Mouse (Mus musculus): Measurements from ENCODE around the gene Lamc1. TPM values are rescaled to one million over a fixed set of nuclear protein-coding genes. Genes with fewer than 3 reads are reported as not detected.
"Not testable (repeated sequence)": the region's sequence is repeated elsewhere in the genome, so short reads cannot be mapped to it uniquely, and the experiment has no call there.

The Lamc1 gene
- polyA plus RNA-seq, 1 experiment from 2014 or later = 28.1 TPM

GRCm38 (mm10) chr1:153310190-153310589 is 22.4 kb downstream of the Lamc1 start:
- no peak overlapping the region for H3K4me2 ChIP-seq (replicated peaks)
- H3K27ac ChIP-seq = no peak overlapping the region

DNA sequence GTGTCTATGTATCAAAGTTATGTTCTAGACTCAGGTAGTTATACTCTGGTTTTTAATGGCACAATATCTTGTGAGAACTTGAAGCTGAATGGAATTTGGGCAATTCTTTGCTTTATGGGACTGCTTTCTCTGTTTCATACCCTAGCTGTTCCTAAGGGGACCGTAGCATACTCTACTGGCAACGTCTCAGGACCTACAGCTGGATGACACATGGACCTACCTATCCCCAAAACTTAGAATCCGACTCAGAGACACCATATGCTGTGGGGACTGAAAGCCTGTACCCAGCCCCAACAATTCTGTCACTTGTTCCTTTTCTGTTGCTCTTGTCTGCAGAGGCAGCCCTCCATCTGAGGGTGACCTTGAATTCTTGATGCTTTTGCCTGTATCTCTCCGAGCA is 23.3 kb downstream of the Lamc1 start:
- no peak for ATAC-seq (ENCODE audit: low FRiP score)
- Histone ChIP-seq H3K27me3 (ENCODE audit: control insufficient read depth, insufficient read depth, low read length) (no peaks in the 10 kb centered on the region), H3K36me3 (replicated peaks; ENCODE audit: control insufficient read depth, insufficient read depth) (no peaks in the 10 kb centered on the region), H3K4me1 (replicated peaks; ENCODE audit: control insufficient read depth, insufficient read depth, low read length) (peaks cover 20% of the 10 kb centered on the region), H3K27ac (no peak overlapping the region), H3K9me3 (ENCODE audit: control insufficient read depth, low read length) (no peaks in the 10 kb centered on the region), H3K9ac (no peak overlapping the region), H3K4me2 (replicated peaks) (0 out of 2 replicates have a peak overlapping the region, but pooled peaks have one; percentile 19), H3K4me3 (replicated peaks; ENCODE audit: low read length) (no peak overlapping the region)
- no peak for DNase-seq (ENCODE audit: low spot score)
- WGBS = 77% methylated on average over 4 of the region's 4 CpGs

More at GRCm38 (mm10) chr1:153310190-153310589, 22.4 kb downstream of the Lamc1 start:
- 89% methylated on average over 5 of the region's 5 CpGs for WGBS
- no peaks in the 10 kb centered on the region for H3K9me3 ChIP-seq (ENCODE audit: control insufficient read depth, low read length)
- peaks cover 20% of the 10 kb centered on the region for H3K4me1 ChIP-seq (replicated peaks; ENCODE audit: control insufficient read depth, insufficient read depth, low read length)
- no peaks in the 10 kb centered on the region for H3K36me3 ChIP-seq (replicated peaks; ENCODE audit: control insufficient read depth, insufficient read depth)
- no peak overlapping the region for H3K4me3 ChIP-seq (replicated peaks; ENCODE audit: low read length)
- DNase-seq (ENCODE audit: low spot score) = no peak
- no peaks in the 10 kb centered on the region for H3K27me3 ChIP-seq (ENCODE audit: control insufficient read depth, insufficient read depth, low read length)
- no peak for ATAC-seq (ENCODE audit: low FRiP score)
- no peak overlapping the region for H3K9ac ChIP-seq

DNA sequence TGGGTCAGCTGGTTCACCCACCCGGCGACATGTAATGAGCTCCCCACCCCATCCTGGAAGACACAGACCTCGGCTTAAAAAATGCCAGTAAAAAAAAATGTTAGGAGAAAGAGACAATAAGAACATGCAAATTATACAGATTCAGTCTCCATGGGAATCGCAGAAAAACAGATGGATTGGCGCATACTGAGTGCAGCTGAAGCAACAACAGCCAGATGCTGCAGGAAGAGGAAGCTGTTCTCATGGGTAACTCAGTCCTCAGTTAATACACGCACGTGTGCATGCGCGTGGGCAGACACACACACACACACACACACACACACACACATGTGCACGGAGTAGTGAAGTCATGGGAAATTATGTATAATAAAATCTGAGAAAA is 23.7 kb downstream of the Lamc1 start:
- Histone ChIP-seq H3K27me3 (ENCODE audit: control insufficient read depth, insufficient read depth, low read length) (no peaks in the 10 kb centered on the region), H3K9me3 (ENCODE audit: control insufficient read depth, low read length) (no peaks in the 10 kb centered on the region), H3K36me3 (replicated peaks; ENCODE audit: control insufficient read depth, insufficient read depth) (no peaks in the 10 kb centered on the region), H3K9ac (no peak overlapping the region), H3K27ac (peak overlapping the region; percentile 51), H3K4me1 (replicated peaks; ENCODE audit: control insufficient read depth, insufficient read depth, low read length) (peaks cover 20% of the 10 kb centered on the region), H3K4me3 (replicated peaks; ENCODE audit: low read length) (no peak overlapping the region), H3K4me2 (replicated peaks) (peak overlapping the region; percentile 19)
- ATAC-seq (ENCODE audit: low FRiP score) (peak; percentile 60; the same call in 1 of the 2 replicates), DNase-seq (ENCODE audit: low spot score) (no peak)
- 48% methylated on average over 10 of the region's 10 CpGs for WGBS

- Histone ChIP-seq H3K9me3 (ENCODE audit: control insufficient read depth, low read length) (no peaks in the 10 kb centered on the region), H3K9ac (no peak overlapping the region), H3K4me1 (replicated peaks; ENCODE audit: control insufficient read depth, insufficient read depth, low read length) (peaks cover 20% of the 10 kb centered on the region), H3K27me3 (ENCODE audit: control insufficient read depth, insufficient read depth, low read length) (no peaks in the 10 kb centered on the region), H3K4me2 (replicated peaks) (peak overlapping the region; percentile 19), H3K4me3 (replicated peaks; ENCODE audit: low read length) (no peak overlapping the region), H3K27ac (peak overlapping the region; percentile 51), H3K36me3 (replicated peaks; ENCODE audit: control insufficient read depth, insufficient read depth) (no peaks in the 10 kb centered on the region)
- 66% methylated on average over 9 of the region's 9 CpGs for WGBS
- no peak for DNase-seq (ENCODE audit: low spot score)
- ATAC-seq (ENCODE audit: low FRiP score) = peak; percentile 21; the same call in 1 of the 2 replicates
These were observed 24.2 kb downstream of the Lamc1 start for GRCm38 (mm10) chr1:153308179-153308914.

DNA sequence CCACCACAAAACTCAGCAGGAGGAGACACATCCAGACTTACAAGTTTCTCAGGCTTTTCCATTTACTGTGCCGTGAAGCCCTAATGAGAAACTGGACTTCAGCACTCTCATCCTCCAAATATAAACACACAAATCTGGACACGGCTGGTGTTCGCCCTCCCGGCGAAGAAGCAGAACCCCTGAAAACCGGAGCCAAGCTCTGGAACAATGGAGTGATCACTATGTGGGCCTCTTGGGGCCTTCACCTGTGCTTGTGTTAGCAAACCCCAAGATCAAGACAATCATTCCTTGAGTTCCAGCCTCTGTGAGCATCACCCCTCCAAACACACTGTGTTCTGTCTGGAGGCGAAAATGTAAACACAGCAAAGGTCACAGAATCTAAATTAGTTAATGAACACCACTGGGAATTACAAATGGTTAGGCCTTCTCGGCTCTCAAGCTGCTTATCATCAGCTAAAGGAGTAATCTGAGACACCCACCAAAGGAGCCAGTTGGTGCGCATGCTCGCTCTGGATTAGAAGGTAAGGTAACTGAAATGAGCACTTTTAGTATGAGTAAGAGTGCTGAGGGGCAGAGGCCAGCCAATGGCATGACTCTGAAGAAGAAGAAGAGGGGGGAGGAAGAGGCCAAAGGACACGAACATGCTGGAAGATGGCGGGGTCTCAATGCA is 24.9 kb downstream of the Lamc1 start:
- Histone ChIP-seq H3K4me3 (replicated peaks; ENCODE audit: low read length) (no peak overlapping the region), H3K36me3 (replicated peaks; ENCODE audit: control insufficient read depth, insufficient read depth) (no peaks in the 10 kb centered on the region), H3K4me2 (replicated peaks) (no peak overlapping the region), H3K27ac (peak overlapping the region; percentile 51; the same call in 1 of the 2 replicates), H3K9ac (no peak overlapping the region), H3K4me1 (replicated peaks; ENCODE audit: control insufficient read depth, insufficient read depth, low read length) (peaks cover 20% of the 10 kb centered on the region), H3K9me3 (ENCODE audit: control insufficient read depth, low read length) (no peaks in the 10 kb centered on the region), H3K27me3 (ENCODE audit: control insufficient read depth, insufficient read depth, low read length) (no peaks in the 10 kb centered on the region)
- DNase-seq (ENCODE audit: low spot score) = no peak
- no peak for ATAC-seq (ENCODE audit: low FRiP score)
- 80% methylated on average over 12 of the region's 12 CpGs for WGBS

GRCm38 (mm10) chr1:153305728-153306127 is 26.9 kb downstream of the Lamc1 start:
- not testable (repeated sequence) for H3K4me3 ChIP-seq (replicated peaks; ENCODE audit: low read length); H3K36me3 ChIP-seq (replicated peaks; ENCODE audit: control insufficient read depth, insufficient read depth); H3K9me3 ChIP-seq (ENCODE audit: control insufficient read depth, low read length); H3K4me2 ChIP-seq (replicated peaks); H3K9ac ChIP-seq; DNase-seq (ENCODE audit: low spot score); H3K27me3 ChIP-seq (ENCODE audit: control insufficient read depth, insufficient read depth, low read length); ATAC-seq (ENCODE audit: low FRiP score); H3K27ac ChIP-seq
- peaks cover 20% of the 10 kb centered on the region for H3K4me1 ChIP-seq (replicated peaks; ENCODE audit: control insufficient read depth, insufficient read depth, low read length)
- WGBS = 89% methylated on average over 9 of the region's 9 CpGs

GRCm38 (mm10) chr1:153305249-153305648 is 27.3 kb downstream of the Lamc1 start:
- not testable (repeated sequence) for H3K4me2 ChIP-seq (replicated peaks); H3K4me3 ChIP-seq (replicated peaks; ENCODE audit: low read length); H3K27me3 ChIP-seq (ENCODE audit: control insufficient read depth, insufficient read depth, low read length); H3K9ac ChIP-seq; H3K27ac ChIP-seq; DNase-seq (ENCODE audit: low spot score); H3K9me3 ChIP-seq (ENCODE audit: control insufficient read depth, low read length); H3K36me3 ChIP-seq (replicated peaks; ENCODE audit: control insufficient read depth, insufficient read depth); ATAC-seq (ENCODE audit: low FRiP score)
- WGBS = 93% methylated on average over 22 of the region's 22 CpGs
- H3K4me1 ChIP-seq (replicated peaks; ENCODE audit: control insufficient read depth, insufficient read depth, low read length) = peaks cover 20% of the 10 kb centered on the region

DNA sequence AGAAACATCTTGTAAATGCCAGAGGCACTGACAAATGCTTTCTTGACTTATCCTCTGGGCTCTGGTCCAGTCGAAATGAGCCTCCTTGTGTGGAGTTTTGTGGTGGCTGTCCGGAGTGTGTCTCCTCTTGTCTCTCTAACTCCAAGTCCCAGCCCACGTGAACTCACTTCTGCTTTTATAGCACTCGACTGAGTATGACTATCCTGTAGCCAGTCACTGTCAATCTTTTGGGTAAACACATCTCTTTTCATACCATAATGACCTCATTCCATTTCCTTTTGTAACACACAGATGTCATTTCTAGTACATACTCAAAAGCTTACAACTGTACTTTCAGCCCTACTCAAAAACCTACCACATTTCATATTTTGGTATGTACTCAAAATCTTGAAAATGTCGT is 33.1 kb downstream of the Lamc1 start:
- H3K4me3 ChIP-seq (replicated peaks; ENCODE audit: low read length); H3K27me3 ChIP-seq (ENCODE audit: control insufficient read depth, insufficient read depth, low read length); H3K36me3 ChIP-seq (replicated peaks; ENCODE audit: control insufficient read depth, insufficient read depth); H3K9ac ChIP-seq; H3K9me3 ChIP-seq (ENCODE audit: control insufficient read depth, low read length); H3K4me2 ChIP-seq (replicated peaks); H3K4me1 ChIP-seq (replicated peaks; ENCODE audit: control insufficient read depth, insufficient read depth, low read length); ATAC-seq (ENCODE audit: low FRiP score); H3K27ac ChIP-seq; DNase-seq (ENCODE audit: low spot score): not testable (repeated sequence)
- 83% methylated on average over 5 of the region's 5 CpGs for WGBS

DNA sequence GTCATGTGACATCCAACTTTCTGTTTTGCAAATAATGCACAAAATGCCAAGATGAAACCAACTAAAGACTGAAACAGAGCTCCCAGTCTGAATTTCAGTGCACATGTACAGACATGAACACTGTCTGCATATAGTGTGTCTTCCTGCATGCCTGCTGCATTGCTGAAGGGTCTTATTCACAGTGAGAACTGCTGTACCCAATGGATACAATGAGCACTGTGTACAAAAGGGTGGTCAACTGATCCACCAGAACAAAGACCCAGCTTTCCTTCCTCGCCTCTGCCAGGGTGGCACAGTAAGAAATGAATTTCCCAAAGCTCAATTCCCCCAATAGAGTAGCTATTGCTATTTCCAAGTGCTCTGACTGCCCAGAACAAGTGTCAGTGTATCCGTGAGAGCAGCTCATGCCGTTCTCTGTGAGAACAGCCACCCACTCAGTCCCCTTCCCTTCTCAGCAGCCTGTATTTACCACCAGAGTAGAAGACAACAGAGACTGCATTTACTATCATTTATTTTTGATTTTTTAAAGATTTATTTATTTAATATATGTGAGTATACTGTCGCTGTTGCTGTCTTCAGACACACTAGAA is 34.7 kb downstream of the Lamc1 start:
- not testable (repeated sequence) for H3K9me3 ChIP-seq (ENCODE audit: control insufficient read depth, low read length); H3K27me3 ChIP-seq (ENCODE audit: control insufficient read depth, insufficient read depth, low read length); H3K4me2 ChIP-seq (replicated peaks); H3K4me1 ChIP-seq (replicated peaks; ENCODE audit: control insufficient read depth, insufficient read depth, low read length); H3K9ac ChIP-seq; H3K4me3 ChIP-seq (replicated peaks; ENCODE audit: low read length); ATAC-seq (ENCODE audit: low FRiP score); DNase-seq (ENCODE audit: low spot score); H3K36me3 ChIP-seq (replicated peaks; ENCODE audit: control insufficient read depth, insufficient read depth)
- WGBS = 71% methylated on average over 4 of the region's 4 CpGs
- H3K27ac ChIP-seq = 0 out of 2 replicates have a peak overlapping the region, but pooled peaks have one; percentile 14

Data from hindbrain, embryonic 14.5 days (tissue).